Mouse (Mus musculus): ENCODE results near the gene Spata25.
A peak's percentile ranks its signal among the peaks of the same experiment; 100 is the strongest.

GRCm38 (mm10) chr2:164834531-164834930, 6.2 kb upstream of the Spata25 start:
- TF ChIP-seq CTCF (IDR thresholded peaks at IDR 0.05; ENCODE audit: low read depth) = peak; percentile 41; the same call in 1 of the 2 replicates
- no peak for TF ChIP-seq EP300 (optimal IDR thresholded peaks at IDR 0.05)
